Mouse (Mus musculus) liver, embryonic 13.5 days (tissue): Measurements from ENCODE around the gene Arfgap3. TPM values are rescaled to one million over a fixed set of nuclear protein-coding genes. Genes with fewer than 3 reads are reported as not detected.
"Not testable (repeated sequence)": the region's sequence is repeated elsewhere in the genome, so short reads cannot be mapped to it uniquely, and the experiment has no call there.

Experiments used
- ATAC-seq: fragments of 200-750 bp; cut with Nextera tagmentation; 2 replicates; pipeline ENCODE4 v1.8.0; 2017; ENCODE audit warnings: low read depth, mild to moderate bottlenecking, moderate number of reproducible peaks, moderate library complexity
- DNase-seq: peaks from one replicate; pipeline ENCODE4 v3.0.0; 2022
- H3K27ac ChIP-seq: fragments of 300-500 bp; sonication (generic); 2 replicates; pipeline ENCODE4 v1.5.1; 2015; ENCODE audit warnings: moderate library complexity, mild to moderate bottlenecking, inconsistent platforms
- H3K27me3 ChIP-seq: fragments of 300-500 bp; sonication (generic); 2 replicates; pipeline ENCODE4 v1.6.1; 2015; ENCODE audit warnings: mild to moderate bottlenecking, inconsistent platforms
- H3K36me3 ChIP-seq: fragments of 300-500 bp; sonication (generic); 2 replicates; pipeline ENCODE4 v1.6.1; 2015; ENCODE audit warnings: mild to moderate bottlenecking, inconsistent platforms
- H3K4me1 ChIP-seq: fragments of 300-500 bp; sonication (generic); replicated peaks from 2 replicates; pipeline ENCODE4 v1.6.1; 2015; ENCODE audit warnings: inconsistent platforms
- H3K4me2 ChIP-seq: fragments of 300-500 bp; sonication (generic); 2 replicates; pipeline ENCODE4 v1.6.1; 2015; ENCODE audit warnings: inconsistent platforms, mild to moderate bottlenecking, moderate library complexity
- H3K4me3 ChIP-seq: fragments of 300-500 bp; sonication (generic); replicated peaks from 2 replicates; pipeline ENCODE4 v1.5.1; 2015; ENCODE audit warnings: mild to moderate bottlenecking, inconsistent platforms
- H3K9ac ChIP-seq: fragments of 300-500 bp; sonication (generic); 2 replicates; pipeline ENCODE4 v1.6.1; 2015; ENCODE audit warnings: mild to moderate bottlenecking, inconsistent platforms
- H3K9me3 ChIP-seq: fragments of 300-500 bp; sonication (generic); replicated peaks from 2 replicates; pipeline ENCODE4 v1.6.1; 2016; ENCODE audit warnings: inconsistent platforms
- WGBS: fragments of 180-500 bp; shearing (Covaris S2); methylation state at CpG from one replicate; pipeline ENCODE4 v1.1.7; 2015; ENCODE audit not compliant: insufficient replicate concordance; 5-methylcytosine and 5-hydroxymethylcytosine counted together
- polyA plus RNA-seq: library from polyadenylated mRNA; unstranded; fragments of >200 nt; fragmentation: Nextera tagmentation; extraction: Ambion mirVana; gene quantifications from 2 replicates; pipeline ENCODE4 v1.2.1, GENCODE M21; 2015

Arfgap3 gene
- 15.2 and 16.2 TPM in 2 replicates for polyA plus RNA-seq

- Histone ChIP-seq H3K36me3 (peaks cover 5% of the 10 kb centered on the region; the same call in 1 of the 2 replicates), H3K27ac (peak within 1 kb of the TSS; percentile 77), H3K4me1 (peaks cover 42% of the 10 kb centered on the region), H3K27me3 (no peaks in the 10 kb centered on the region), H3K4me3 (peak within 1 kb of the TSS; percentile 84), H3K9me3 (no peaks in the 10 kb centered on the region), H3K9ac (peak within 1 kb of the TSS; percentile 90), H3K4me2 (peak within 1 kb of the TSS; percentile 96)
- peak; percentile 88 for ATAC-seq
- WGBS, result 1% methylated on average over 60 of the region's 60 CpGs
- peak; percentile 90 for DNase-seq
Measured at GRCm38 (mm10) chr15:83349954-83350711, at the start of gene Arfgap3. Gene Arfgap3 (minus strand): TSS chr15:83350247.

GRCm38 (mm10) chr15:83392722-83393121 lies 42.7 kb upstream of the Arfgap3 start:
- Histone ChIP-seq H3K9ac (no peak overlapping the region), H3K4me3 (no peak overlapping the region), H3K36me3 (peaks cover 86% of the 10 kb centered on the region), H3K9me3 (no peaks in the 10 kb centered on the region), H3K27me3 (no peaks in the 10 kb centered on the region), H3K27ac (no peak overlapping the region), H3K4me1 (no peaks in the 10 kb centered on the region), H3K4me2 (no peak overlapping the region)
- DNase-seq (no peak), ATAC-seq (no peak)
- 73% methylated on average over 2 of the region's 2 CpGs for WGBS

- Histone ChIP-seq H3K4me2 (no peak overlapping the region), H3K27ac (no peak overlapping the region), H3K9me3 (no peaks in the 10 kb centered on the region), H3K27me3 (no peaks in the 10 kb centered on the region), H3K9ac (no peak overlapping the region), H3K4me1 (no peaks in the 10 kb centered on the region), H3K4me3 (no peak overlapping the region), H3K36me3 (peaks cover 98% of the 10 kb centered on the region)
- 92% methylated on average over 2 of the region's 2 CpGs for WGBS
- ATAC-seq (no peak), DNase-seq (no peak)
Measured at GRCm38 (mm10) chr15:83387911-83388310, 37.9 kb upstream of the Arfgap3 start.

GRCm38 (mm10) chr15:83383633-83384032 lies 33.6 kb upstream of the Arfgap3 start:
- no peaks in the 10 kb centered on the region for H3K27me3 ChIP-seq
- 80% methylated on average over 2 of the region's 2 CpGs for WGBS
- no peak overlapping the region for H3K27ac ChIP-seq
- DNase-seq (no peak), ATAC-seq (no peak)
- H3K36me3 ChIP-seq, result peaks cover 100% of the 10 kb centered on the region
- H3K9ac ChIP-seq, result no peak overlapping the region
- peaks cover 13% of the 10 kb centered on the region for H3K4me1 ChIP-seq
- H3K4me2 ChIP-seq, result no peak overlapping the region
- no peaks in the 10 kb centered on the region for H3K9me3 ChIP-seq
- H3K4me3 ChIP-seq, result no peak overlapping the region

GRCm38 (mm10) chr15:83383136-83383535 lies 33.1 kb upstream of the Arfgap3 start:
- WGBS, result 87% methylated on average over 5 of the region's 5 CpGs
- Histone ChIP-seq H3K9me3 (no peaks in the 10 kb centered on the region), H3K4me3 (no peak overlapping the region)

GRCm38 (mm10) chr15:83382467-83382866 lies 32.4 kb upstream of the Arfgap3 start:
- 93% methylated on average over 4 of the region's 4 CpGs for WGBS
- no peak for ATAC-seq
- Histone ChIP-seq H3K4me3 (no peak overlapping the region), H3K9ac (no peak overlapping the region), H3K36me3 (peaks cover 100% of the 10 kb centered on the region), H3K27me3 (no peaks in the 10 kb centered on the region), H3K4me1 (peaks cover 24% of the 10 kb centered on the region), H3K27ac (no peak overlapping the region), H3K4me2 (no peak overlapping the region), H3K9me3 (no peaks in the 10 kb centered on the region)
- DNase-seq, result no peak

More at GRCm38 (mm10) chr15:83383136-83383535, 33.1 kb upstream of the Arfgap3 start:
- Histone ChIP-seq H3K27me3 (no peaks in the 10 kb centered on the region), H3K27ac (no peak overlapping the region; the same call in 1 of the 2 replicates), H3K36me3 (peaks cover 100% of the 10 kb centered on the region), H3K4me1 (peaks cover 18% of the 10 kb centered on the region), H3K9ac (no peak overlapping the region), H3K4me2 (no peak overlapping the region)
- ATAC-seq, result no peak
- no peak for DNase-seq

GRCm38 (mm10) chr15:83377153-83377552 lies 27.1 kb upstream of the Arfgap3 start:
- no peaks in the 10 kb centered on the region for H3K9me3 ChIP-seq
- peak overlapping the region; percentile 24 for H3K9ac ChIP-seq
- peak overlapping the region; percentile 38 for H3K4me2 ChIP-seq
- peak overlapping the region; percentile 94 for H3K27ac ChIP-seq
- peak; percentile 64 for DNase-seq
- no peaks in the 10 kb centered on the region for H3K27me3 ChIP-seq
- peaks cover 79% of the 10 kb centered on the region for H3K36me3 ChIP-seq
- H3K4me1 ChIP-seq, result peaks cover 70% of the 10 kb centered on the region
- ATAC-seq, result peak; percentile 74
- 25% methylated on average over 4 of the region's 4 CpGs for WGBS
- H3K4me3 ChIP-seq, result no peak overlapping the region

- Histone ChIP-seq H3K9ac (peak overlapping the region; percentile 66), H3K4me3 (peak overlapping the region; percentile 12), H3K4me2 (peak overlapping the region; percentile 54), H3K36me3 (peaks cover 63% of the 10 kb centered on the region), H3K27ac (peak overlapping the region; percentile 94), H3K9me3 (no peaks in the 10 kb centered on the region), H3K27me3 (no peaks in the 10 kb centered on the region), H3K4me1 (peaks cover 70% of the 10 kb centered on the region)
- WGBS, result 21% methylated on average over 4 of the region's 4 CpGs
- ATAC-seq (peak; percentile 91), DNase-seq (peak; percentile 82)
Measured at GRCm38 (mm10) chr15:83375136-83375535, 25.1 kb upstream of the Arfgap3 start.

- DNase-seq (no peak), ATAC-seq (no peak)
- H3K27me3 ChIP-seq, result no peaks in the 10 kb centered on the region
- no peaks in the 10 kb centered on the region for H3K9me3 ChIP-seq
- H3K4me2 ChIP-seq, result no peak overlapping the region
- H3K4me3 ChIP-seq, result no peak overlapping the region
- peaks cover 52% of the 10 kb centered on the region for H3K36me3 ChIP-seq
- H3K9ac ChIP-seq, result peak overlapping the region; percentile 53; the same call in 1 of the 2 replicates
- H3K27ac ChIP-seq, result peak overlapping the region; percentile 70
- H3K4me1 ChIP-seq, result peaks cover 62% of the 10 kb centered on the region
Measured at GRCm38 (mm10) chr15:83374076-83374475, 24.0 kb upstream of the Arfgap3 start.

- H3K27ac ChIP-seq, H3K9ac ChIP-seq, H3K4me2 ChIP-seq, H3K27me3 ChIP-seq, DNase-seq, ATAC-seq, H3K4me3 ChIP-seq, H3K9me3 ChIP-seq: not testable (repeated sequence)
- Histone ChIP-seq H3K4me1 (peaks cover 48% of the 10 kb centered on the region), H3K36me3 (peaks cover 19% of the 10 kb centered on the region)
- whole genome bisulfite sequencing, result 63% methylated on average over 4 of the region's 4 CpGs
Measured at GRCm38 (mm10) chr15:83368702-83369101, 18.7 kb upstream of the Arfgap3 start.

GRCm38 (mm10) chr15:83368261-83368660 lies 18.2 kb upstream of the Arfgap3 start:
- WGBS, result 68% methylated on average over 2 of the region's 2 CpGs
- Histone ChIP-seq H3K4me3 (no peak overlapping the region), H3K4me2 (no peak overlapping the region), H3K9me3 (no peaks in the 10 kb centered on the region), H3K36me3 (peaks cover 15% of the 10 kb centered on the region), H3K27ac (no peak overlapping the region), H3K4me1 (peaks cover 48% of the 10 kb centered on the region), H3K27me3 (no peaks in the 10 kb centered on the region), H3K9ac (no peak overlapping the region)
- no peak for DNase-seq
- ATAC-seq, result no peak
